Mouse (Mus musculus): ENCODE measurements around the gene Prkce.

Prkce gene

GRCm38 (mm10) chr17:86571266-86571665 lies 403.7 kb downstream of the Prkce start:
- DNase-seq (ENCODE audit: low spot score in 2 of 2) = no peak

- no peak for DNase-seq (ENCODE audit: low spot score in 2 of 2)
Observed at GRCm38 (mm10) chr17:86572136-86572535, 404.6 kb downstream of the Prkce start.

- no peak for DNase-seq (ENCODE audit: low spot score in 2 of 2)
Observed at GRCm38 (mm10) chr17:86572576-86572975, 405.0 kb downstream of the Prkce start.

GRCm38 (mm10) chr17:86573596-86574248 lies 406.1 kb downstream of the Prkce start:
- peak in 1 of 2 experiments; percentile 24 for DNase-seq (ENCODE audit: low spot score in 2 of 2)

GRCm38 (mm10) chr17:86580724-86581123 lies 413.1 kb downstream of the Prkce start:
- no peak for DNase-seq (ENCODE audit: low spot score in 2 of 2)

- no peak for DNase-seq (ENCODE audit: low spot score in 2 of 2)
Observed at GRCm38 (mm10) chr17:86582341-86582740, 414.8 kb downstream of the Prkce start.

- no peak for DNase-seq (ENCODE audit: low spot score in 2 of 2)
Observed at GRCm38 (mm10) chr17:86586441-86586840, 418.9 kb downstream of the Prkce start.

GRCm38 (mm10) chr17:86588704-86589449 lies 421.3 kb downstream of the Prkce start:
- DNase-seq (ENCODE audit: low spot score in 2 of 2) = no peak

GRCm38 (mm10) chr17:86589681-86590080 lies 422.1 kb downstream of the Prkce start:
- no peak for DNase-seq (ENCODE audit: low spot score in 2 of 2)

GRCm38 (mm10) chr17:86591241-86591640 lies 423.7 kb downstream of the Prkce start:
- no peak for DNase-seq (ENCODE audit: low spot score in 2 of 2)

GRCm38 (mm10) chr17:86592991-86593586 lies 425.5 kb downstream of the Prkce start:
- DNase-seq (ENCODE audit: low spot score in 2 of 2) = no peak

- DNase-seq (ENCODE audit: low spot score in 2 of 2) = no peak
Observed at GRCm38 (mm10) chr17:86595526-86595925, 427.9 kb downstream of the Prkce start.

GRCm38 (mm10) chr17:86601116-86601515 lies 433.5 kb downstream of the Prkce start:
- DNase-seq (ENCODE audit: low spot score in 2 of 2) = no peak

GRCm38 (mm10) chr17:86601901-86602300 lies 434.3 kb downstream of the Prkce start:
- no peak for DNase-seq (ENCODE audit: low spot score in 2 of 2)

GRCm38 (mm10) chr17:86603848-86604444 lies 436.4 kb downstream of the Prkce start:
- no peak for DNase-seq (ENCODE audit: low spot score in 2 of 2)

- no peak for DNase-seq (ENCODE audit: low spot score in 2 of 2)
Observed at GRCm38 (mm10) chr17:86607981-86608380, 440.4 kb downstream of the Prkce start.

- no peak for DNase-seq (ENCODE audit: low spot score in 2 of 2)
Observed at GRCm38 (mm10) chr17:86610271-86610969, 442.8 kb downstream of the Prkce start.

GRCm38 (mm10) chr17:86611772-86612171 lies 444.2 kb downstream of the Prkce start:
- no peak for DNase-seq (ENCODE audit: low spot score in 2 of 2)

- DNase-seq (ENCODE audit: low spot score in 2 of 2) = no peak
Observed at GRCm38 (mm10) chr17:86615592-86616291, 448.2 kb downstream of the Prkce start.

GRCm38 (mm10) chr17:86617570-86618237 lies 450.1 kb downstream of the Prkce start:
- no peak for DNase-seq (ENCODE audit: low spot score in 2 of 2)

- no peak for DNase-seq (ENCODE audit: low spot score in 2 of 2)
Observed at GRCm38 (mm10) chr17:86618431-86618861, 450.9 kb downstream of the Prkce start.
